Mouse (Mus musculus) brain, embryonic 14.5 days (tissue): ENCODE measurements around the gene Phlda1.

Source experiments
- CTCF ChIP-seq: fragments of 200-500 bp; IDR thresholded peaks from 2 replicates; pipeline ENCODE4 v1.5.1; 2012; ENCODE audit warnings: inconsistent platforms, mild to moderate bottlenecking, moderate library complexity, borderline replicate concordance; ENCODE audit not compliant: insufficient read depth, insufficient read length; ENCODE audit errors: extremely low read depth
- POLR2A ChIP-seq: fragments of 200-500 bp; IDR thresholded peaks from 2 replicates; pipeline ENCODE4 v1.6.1; 2012; ENCODE audit warnings: mild to moderate bottlenecking, inconsistent platforms, borderline replicate concordance; ENCODE audit not compliant: poor library complexity, insufficient read depth, insufficient read length, severe bottlenecking; ENCODE audit errors: extremely low read depth

DNA sequence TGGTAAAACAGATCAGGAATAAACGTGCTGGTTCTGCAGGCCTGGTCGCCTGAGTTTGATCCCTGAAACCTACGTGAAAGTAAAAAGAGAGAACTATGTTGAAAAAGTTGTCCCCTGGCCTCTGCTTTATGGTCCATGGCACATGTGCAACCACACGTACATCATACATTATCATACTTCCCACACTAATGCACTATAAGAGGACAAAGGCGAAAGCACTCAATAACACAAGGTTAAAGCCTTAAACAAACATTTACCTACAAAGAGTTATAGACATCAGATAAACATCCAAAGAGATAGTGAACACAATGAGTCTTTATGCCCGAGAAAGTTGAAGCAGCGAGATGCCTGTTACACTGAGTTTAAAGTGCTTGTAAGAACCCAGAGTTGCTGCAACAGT lies 24.3 kb downstream of the Phlda1 start:
- no peak for TF ChIP-seq CTCF
- TF ChIP-seq POLR2A: no peak
